Mouse (Mus musculus) lung, postnatal 0 days (tissue): Measurements from ENCODE around the gene Padi6. TPM values are rescaled to one million over a fixed set of nuclear protein-coding genes. Genes with fewer than 3 reads are reported as not detected.

Source experiments
- ATAC-seq: fragments of 200-750 bp; cut with Nextera tagmentation; 2 replicates; pipeline ENCODE4 v1.8.0; 2017; ENCODE audit warnings: moderate library complexity
- DNase-seq: peaks from one replicate; pipeline ENCODE4 v3.0.0-alpha.2; 2016; ENCODE audit warnings: low spot score
- H3K27ac ChIP-seq: fragments of 300-500 bp; sonication (generic); 2 replicates; pipeline ENCODE4 v1.5.1; 2014; ENCODE audit warnings: antibody characterized with exemption, mild to moderate bottlenecking, low read length, mixed read lengths
- H3K27me3 ChIP-seq: fragments of 300-500 bp; sonication (generic); replicated peaks from 2 replicates; pipeline ENCODE4 v1.6.1; 2014; ENCODE audit warnings: low read length, mixed read lengths; ENCODE audit not compliant: insufficient read depth
- H3K36me3 ChIP-seq: fragments of 300-500 bp; sonication (generic); 2 replicates; pipeline ENCODE4 v1.6.1; 2014; ENCODE audit warnings: low read length, mixed read lengths; ENCODE audit not compliant: insufficient read depth
- H3K4me1 ChIP-seq: fragments of 300-500 bp; sonication (generic); 2 replicates; pipeline ENCODE4 v1.6.1; 2014; ENCODE audit warnings: antibody characterized with exemption, low read depth, low read length, mixed read lengths; ENCODE audit not compliant: insufficient read depth
- H3K4me2 ChIP-seq: fragments of 300-500 bp; sonication (generic); replicated peaks from 2 replicates; pipeline ENCODE4 v1.6.1; 2014; ENCODE audit warnings: low read depth, mild to moderate bottlenecking, low read length, moderate library complexity, mixed read lengths
- H3K4me3 ChIP-seq: fragments of 300-500 bp; sonication (generic); 2 replicates; pipeline ENCODE4 v1.5.1; 2014; ENCODE audit warnings: low read depth, low read length
- H3K9ac ChIP-seq: fragments of 300-500 bp; sonication (generic); replicated peaks from 2 replicates; pipeline ENCODE4 v1.6.1; 2014; ENCODE audit warnings: low read depth, mild to moderate bottlenecking
- H3K9me3 ChIP-seq: fragments of 300-500 bp; sonication (generic); 2 replicates; pipeline ENCODE4 v1.6.1; 2016; ENCODE audit warnings: low read length, mixed read lengths
- CTCF ChIP-seq: IDR thresholded peaks from 2 replicates; pipeline ENCODE4 v1.5.1; 2016; ENCODE audit warnings: antibody characterized with exemption, mild to moderate bottlenecking
- EP300 ChIP-seq: IDR thresholded peaks from 2 replicates; pipeline ENCODE4 v1.6.1; 2016; ENCODE audit warnings: antibody characterized with exemption, mild to moderate bottlenecking, control low read depth
- WGBS: fragments of 180-500 bp; shearing (Covaris S2); extraction: QIAGEN DNeasy Blood & Tissue Kit; methylation state at CpG from one replicate; pipeline ENCODE4 v1.1.7; 2014; 5-methylcytosine and 5-hydroxymethylcytosine counted together
- polyA plus RNA-seq: library from polyadenylated mRNA; unstranded; fragments of >200 nt; fragmentation: Nextera tagmentation; extraction: Ambion mirVana; gene quantifications from 2 replicates; pipeline ENCODE4 v1.2.1, GENCODE M21; 2015

Padi6 gene
- polyA plus RNA-seq, 1 experiment from 2014 or later = not detected

DNA sequence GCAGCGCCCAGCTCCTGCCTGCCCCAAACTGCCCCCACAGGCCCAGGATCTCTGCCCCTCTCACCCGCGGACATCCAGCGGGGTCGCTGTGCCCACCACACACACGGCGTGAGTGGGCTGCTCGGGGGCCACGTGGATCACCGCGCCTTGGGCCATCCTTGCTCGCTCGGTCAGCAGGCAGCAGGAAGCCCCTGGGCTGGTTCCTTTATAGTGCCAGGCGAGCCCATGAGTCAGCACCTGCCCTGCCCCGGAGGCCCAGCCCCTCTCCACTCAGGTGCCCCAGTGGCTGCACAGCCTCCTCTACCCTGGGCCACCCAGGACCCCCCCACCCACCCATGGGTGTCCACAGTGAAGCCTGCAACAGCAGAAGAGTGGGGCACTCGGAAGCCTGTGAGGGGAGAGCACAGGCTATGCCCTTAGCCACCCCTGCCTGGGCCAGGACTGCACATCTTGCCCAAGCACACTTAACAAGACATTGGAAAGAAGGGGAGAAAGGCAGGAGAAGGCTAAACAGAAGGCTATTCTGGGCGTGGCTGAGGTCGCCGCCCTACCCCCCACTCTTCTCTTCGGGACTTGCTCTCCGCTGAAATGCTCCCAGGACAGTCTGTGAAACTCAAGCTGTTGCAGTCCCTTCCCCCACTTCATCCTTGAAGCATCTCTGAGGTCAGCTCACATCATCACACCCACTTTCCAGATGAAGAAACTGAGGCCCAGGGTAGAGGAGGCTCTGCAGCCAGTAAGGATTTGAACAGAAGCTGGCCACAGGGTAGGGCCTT lies 31.8 kb upstream of the Padi6 start, which contains the start of gene Padi4:
Gene Padi4, minus strand, starts transcription at position 212 of the 776 bp plus-strand sequence.
- TF ChIP-seq EP300 = no peak
- TF ChIP-seq CTCF = no peak
- 82% methylated on average over 21 of the region's 21 CpGs for WGBS
- Histone ChIP-seq H3K9me3 (no peaks in the 10 kb centered on the region), H3K9ac (no peak within 1 kb of the TSS), H3K4me3 (no peak within 1 kb of the TSS), H3K4me1 (no peaks in the 10 kb centered on the region), H3K27ac (no peak within 1 kb of the TSS), H3K36me3 (no peaks in the 10 kb centered on the region), H3K4me2 (no peak within 1 kb of the TSS), H3K27me3 (no peaks in the 10 kb centered on the region)
- no peak for ATAC-seq
- no peak for DNase-seq

DNA sequence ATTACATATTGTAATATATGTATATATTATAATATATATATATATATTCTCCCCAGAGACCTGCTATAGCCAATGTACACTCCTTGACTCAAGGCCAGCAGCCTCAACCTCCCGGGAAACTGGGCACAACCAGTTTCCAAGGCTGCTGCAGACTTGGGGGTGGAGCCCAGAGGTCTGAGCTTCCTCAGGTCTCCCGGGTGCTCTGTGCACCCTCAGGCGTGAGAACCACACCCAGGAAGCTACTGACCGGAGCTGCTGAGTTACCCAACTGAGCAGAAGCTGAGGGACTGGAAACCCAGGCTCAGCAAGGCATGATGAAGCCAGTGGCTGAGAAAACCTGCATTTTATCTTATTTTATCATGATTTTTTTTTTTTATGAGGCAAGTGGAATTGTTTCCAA lies 28.6 kb upstream of the Padi6 start:
- WGBS = 17% methylated on average over 4 of the region's 4 CpGs
- DNase-seq = peak; percentile 47
- Histone ChIP-seq H3K4me3 (no peak overlapping the region), H3K36me3 (no peaks in the 10 kb centered on the region), H3K27ac (no peak overlapping the region), H3K9me3 (no peaks in the 10 kb centered on the region), H3K27me3 (no peaks in the 10 kb centered on the region), H3K4me1 (no peaks in the 10 kb centered on the region), H3K4me2 (no peak overlapping the region), H3K9ac (no peak overlapping the region)
- 0 out of 2 replicates have a peak, but pooled peaks have one; percentile 35 for ATAC-seq
- no peak for TF ChIP-seq EP300
- no peak for TF ChIP-seq CTCF

DNA sequence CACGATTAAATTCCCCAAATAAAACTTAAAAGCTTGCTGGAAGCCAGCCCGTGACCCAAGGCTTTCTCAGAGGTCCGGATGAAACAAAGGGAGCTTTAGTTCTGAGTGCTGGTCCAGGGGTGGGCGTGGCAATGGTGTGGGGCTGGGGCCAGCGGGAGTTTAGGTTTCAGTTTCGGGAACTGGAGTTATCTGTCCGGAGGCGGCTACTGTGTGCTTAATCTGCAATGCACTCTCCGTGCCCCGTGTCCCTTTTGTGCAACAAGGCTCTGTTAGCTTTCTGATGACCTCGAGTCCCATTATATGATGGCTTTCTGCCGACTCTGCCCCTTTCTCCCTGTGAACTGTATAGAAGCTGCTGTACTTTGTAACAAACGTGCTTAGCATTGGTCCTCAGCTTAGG lies 28.0 kb upstream of the Padi6 start:
- TF ChIP-seq EP300 (no peak), CTCF (no peak)
- ATAC-seq = peak; percentile 41; the same call in 1 of the 2 replicates
- WGBS = 6% methylated on average over 13 of the region's 13 CpGs

GRCm38 (mm10) chr4:140768973-140769372 lies 26.5 kb upstream of the Padi6 start:
- WGBS = 75% methylated on average over 5 of the region's 5 CpGs
- H3K4me1 ChIP-seq = no peaks in the 10 kb centered on the region
- H3K4me2 ChIP-seq = no peak overlapping the region
- no peaks in the 10 kb centered on the region for H3K27me3 ChIP-seq
- no peak overlapping the region for H3K4me3 ChIP-seq
- no peaks in the 10 kb centered on the region for H3K9me3 ChIP-seq
- no peaks in the 10 kb centered on the region for H3K36me3 ChIP-seq
- H3K9ac ChIP-seq = no peak overlapping the region
- H3K27ac ChIP-seq = no peak overlapping the region
- no peak for TF ChIP-seq CTCF
- DNase-seq = no peak
- no peak for ATAC-seq

More for the DNA sequence above, 28.0 kb upstream of the Padi6 start:
- H3K4me1 ChIP-seq = no peaks in the 10 kb centered on the region
- H3K4me2 ChIP-seq = peak overlapping the region; percentile 54
- peak overlapping the region; percentile 31 for H3K4me3 ChIP-seq
- peak overlapping the region; percentile 23; the same call in 1 of the 2 replicates for H3K9ac ChIP-seq
- DNase-seq = peak; percentile 59
- H3K27ac ChIP-seq = 0 out of 2 replicates have a peak overlapping the region, but pooled peaks have one; percentile 26
- H3K36me3 ChIP-seq = no peaks in the 10 kb centered on the region
- no peaks in the 10 kb centered on the region for H3K9me3 ChIP-seq
- no peaks in the 10 kb centered on the region for H3K27me3 ChIP-seq

- no peaks in the 10 kb centered on the region for H3K4me1 ChIP-seq
- H3K9me3 ChIP-seq = no peaks in the 10 kb centered on the region
- ATAC-seq = no peak
- WGBS = 71% methylated on average over 3 of the region's 3 CpGs
- no peak overlapping the region for H3K4me3 ChIP-seq
- DNase-seq = no peak
- H3K36me3 ChIP-seq = no peaks in the 10 kb centered on the region
- no peak overlapping the region for H3K4me2 ChIP-seq
- no peak for TF ChIP-seq CTCF
- TF ChIP-seq EP300 = no peak
- H3K9ac ChIP-seq = no peak overlapping the region
- H3K27ac ChIP-seq = no peak overlapping the region
- no peaks in the 10 kb centered on the region for H3K27me3 ChIP-seq
These were observed 23.5 kb upstream of the Padi6 start for GRCm38 (mm10) chr4:140765936-140766335.

- Histone ChIP-seq H3K4me1 (no peaks in the 10 kb centered on the region), H3K4me2 (no peak overlapping the region), H3K27ac (no peak overlapping the region), H3K27me3 (no peaks in the 10 kb centered on the region), H3K36me3 (no peaks in the 10 kb centered on the region), H3K9ac (no peak overlapping the region), H3K4me3 (no peak overlapping the region), H3K9me3 (no peaks in the 10 kb centered on the region)
- peak; percentile 77 for TF ChIP-seq CTCF
- no peak for TF ChIP-seq EP300
- no peak for ATAC-seq
- DNase-seq = peak; percentile 25
- 12% methylated on average over 9 of the region's 9 CpGs for WGBS
These were observed 20.7 kb upstream of the Padi6 start for GRCm38 (mm10) chr4:140763158-140763557.
